Mouse (Mus musculus) left cerebral cortex, postnatal 10 days (tissue): ENCODE measurements at regions not wholly inside any gene's neighbourhood (a gene's known extent, or its start where the extent isn't known, plus 50 kb on each side); places are given as distances from the start of the nearest gene placed in this dataset.

Experiments
- DNase-seq, 2 experiments: peaks; one replicate each; pipeline ENCODE4 v3.0.0; 2021 to 2022; ENCODE audit warnings: low spot score in 2 of 2, mixed read lengths in 1 of 2; ENCODE audit errors: extremely low spot score in 1 of 2
- intact Hi-C: fragments of 180-260 bp; cut with DNase I; formaldehyde crosslinking; loops from one replicate; pipeline ENCODE4 v1.15.1; 2025

DNA sequence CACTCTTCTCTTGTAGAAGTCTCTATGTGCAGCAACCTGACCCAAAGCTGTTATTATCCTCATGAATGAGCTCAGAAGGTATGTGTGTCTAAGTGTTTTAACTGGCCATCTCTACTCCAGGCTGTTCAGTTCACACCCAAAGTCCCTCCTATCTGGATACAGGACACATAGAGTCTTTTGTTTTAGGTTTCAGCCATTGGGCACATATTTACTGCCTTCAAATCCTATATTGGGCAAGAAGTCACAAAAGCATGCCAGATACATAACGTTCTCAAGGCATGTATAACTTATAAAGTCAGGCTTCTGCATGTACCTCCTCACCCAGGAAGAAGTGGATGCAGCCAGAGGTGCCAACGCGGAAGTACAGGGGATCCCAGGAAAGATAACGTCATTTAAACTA lies 136.6 kb upstream of the Mmadhc start:
- intact Hi-C loops = no loop called here
- no peak for DNase-seq

GRCm38 (mm10) chr2:50425151-50425550 lies 128.6 kb upstream of the Mmadhc start:
- no peak for DNase-seq
- intact Hi-C loops = no loop called here

DNA sequence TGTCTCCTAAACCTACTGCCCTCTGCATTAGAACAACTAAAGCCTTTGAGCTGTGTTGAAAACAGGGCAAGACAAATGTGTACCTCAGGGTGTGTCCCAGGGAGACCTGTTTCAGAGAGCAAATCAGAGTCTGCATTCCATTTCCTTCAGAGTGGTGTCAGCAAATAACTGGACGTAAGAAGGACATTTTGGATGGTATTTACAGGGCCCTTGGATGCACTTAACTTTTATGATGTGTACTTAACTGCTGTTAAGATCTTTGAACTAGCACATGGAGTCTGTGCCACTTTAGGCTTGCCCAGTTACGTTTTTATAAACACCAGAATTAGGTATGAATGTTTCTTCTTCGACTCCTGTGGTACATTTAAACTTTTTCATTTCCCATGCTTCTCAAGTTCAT lies 123.0 kb upstream of the Mmadhc start:
- no peak for DNase-seq
- intact Hi-C loops = no loop called here

DNA sequence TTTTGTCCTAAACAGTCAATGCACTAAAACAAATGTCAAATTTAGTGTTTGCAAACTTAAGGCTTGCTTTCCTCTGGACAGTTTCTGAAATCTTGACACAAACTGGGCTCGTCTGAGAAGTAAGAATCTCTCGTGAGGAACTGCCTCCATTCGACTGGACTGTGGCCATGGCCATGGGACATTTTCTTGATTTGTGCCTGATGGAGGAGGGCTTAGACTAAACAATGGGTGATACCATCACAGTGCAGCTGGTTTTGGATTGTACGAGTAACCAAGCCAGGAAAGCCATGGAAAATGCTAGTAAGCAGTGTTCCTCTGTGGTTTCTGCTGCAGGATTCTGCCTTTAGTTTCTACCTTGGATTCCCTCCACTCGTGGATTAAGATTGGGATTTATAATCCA lies 121.0 kb upstream of the Mmadhc start:
- no peak for DNase-seq
- intact Hi-C loops = no loop called here

- no peak for DNase-seq
- intact Hi-C loops = no loop called here
These were observed 120.5 kb upstream of the Mmadhc start for GRCm38 (mm10) chr2:50417135-50417534.

GRCm38 (mm10) chr2:50416056-50416455 lies 119.5 kb upstream of the Mmadhc start:
- DNase-seq = no peak
- intact Hi-C loops = no loop called here

DNA sequence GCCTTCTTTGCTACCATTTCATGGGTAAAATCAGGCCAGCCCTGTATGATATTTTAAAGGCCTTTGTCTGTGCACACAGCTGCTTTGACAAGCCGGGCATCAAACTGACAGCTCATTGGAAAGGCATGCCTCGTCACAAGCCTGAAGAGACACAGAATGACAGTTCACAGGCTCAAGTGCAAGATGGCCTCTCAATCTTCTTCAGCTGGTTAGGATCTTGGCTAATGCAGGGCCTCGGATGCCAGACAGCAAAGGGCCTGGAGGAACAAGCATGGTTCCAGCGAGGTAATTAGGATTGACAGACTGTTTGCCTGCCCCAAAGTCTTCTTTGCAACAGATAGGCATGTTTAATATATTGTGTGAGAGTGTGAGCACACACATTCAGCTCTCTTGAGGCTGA lies 109.3 kb upstream of the Mmadhc start:
- intact Hi-C loops = no loop called here
- DNase-seq = no peak

DNA sequence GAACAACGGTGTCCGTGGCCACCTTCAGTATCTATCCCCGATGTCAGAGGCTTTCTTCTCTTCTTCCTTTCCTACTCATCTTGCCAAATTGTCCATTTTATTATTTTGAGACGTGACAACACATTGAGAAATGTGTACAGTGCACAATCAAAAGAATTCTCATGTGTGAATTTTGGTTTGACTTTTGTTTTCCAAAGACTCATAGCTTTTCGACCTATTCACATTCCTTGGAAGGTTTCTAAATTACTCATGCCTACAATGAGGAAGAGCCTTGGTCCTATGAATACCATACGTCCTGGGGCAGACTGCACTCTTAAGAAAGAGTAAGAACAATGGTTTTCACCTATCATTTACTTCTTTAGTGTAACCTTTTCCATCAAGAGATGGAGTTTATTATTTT lies 106.5 kb upstream of the Mmadhc start:
- intact Hi-C loops = no loop called here
- no peak for DNase-seq

DNA sequence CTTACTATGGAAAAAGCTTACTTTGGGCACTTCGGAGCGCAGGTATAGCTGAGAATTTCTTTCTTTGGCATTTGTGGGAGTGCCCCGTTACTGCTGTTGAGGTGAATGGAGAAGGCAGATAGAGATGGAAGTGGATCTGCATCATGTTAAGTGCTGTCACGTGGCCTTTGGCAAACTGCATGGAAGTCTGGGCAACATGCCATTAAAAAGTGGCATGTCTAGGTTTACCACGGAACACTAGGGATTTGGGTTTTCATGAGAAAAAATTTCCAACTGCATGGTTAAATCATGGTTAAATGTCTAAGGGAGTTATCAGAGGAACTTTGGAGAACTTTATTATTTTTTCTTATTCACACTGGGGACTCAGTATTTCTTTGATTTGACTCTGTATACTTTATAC lies 102.0 kb upstream of the Mmadhc start:
- intact Hi-C loops = no loop called here
- DNase-seq = no peak

DNA sequence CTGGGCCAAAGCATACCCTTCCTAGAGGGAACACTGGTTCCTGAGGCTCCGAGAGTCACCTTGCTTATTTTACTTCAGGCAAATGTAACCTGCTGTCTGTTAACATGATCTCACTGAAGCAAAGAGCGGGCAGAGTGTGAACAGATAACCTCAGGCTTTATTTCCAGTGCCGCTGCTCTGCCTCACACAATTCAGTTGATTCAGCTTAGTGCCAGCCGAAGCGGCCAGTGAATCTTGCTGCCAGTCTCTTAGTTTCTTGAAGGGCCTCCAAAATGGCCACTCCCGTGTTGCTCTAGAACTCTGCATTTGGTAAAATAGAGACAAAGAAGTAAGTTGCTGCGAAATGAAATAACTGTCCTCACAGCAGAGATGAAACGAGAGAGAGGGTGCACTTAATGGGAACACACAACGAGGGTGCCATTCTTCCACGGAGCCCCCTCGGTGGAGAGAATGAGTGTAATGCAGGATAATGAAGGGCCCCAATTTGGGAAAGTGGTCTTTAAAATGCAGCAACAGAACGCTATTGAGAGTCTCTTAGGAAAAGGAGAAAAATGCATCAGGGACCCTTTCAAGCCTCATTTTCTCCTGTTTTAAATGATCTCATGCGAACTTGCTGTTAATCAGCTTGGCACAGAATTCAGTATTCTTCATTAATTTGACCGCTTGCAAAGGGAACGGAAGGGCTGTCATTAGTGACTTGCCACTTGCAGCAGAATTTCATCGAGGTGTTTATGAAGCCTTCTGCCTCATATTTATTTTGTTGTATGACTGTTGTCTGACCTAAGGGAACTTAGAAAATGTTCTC lies 81.2 kb upstream of the Mmadhc start:
- intact Hi-C loops = no loop called here
- DNase-seq = no peak

- intact Hi-C loops = no loop called here
- peak in 1 of 2 experiments; percentile 23 for DNase-seq
These were observed 77.0 kb upstream of the Mmadhc start for GRCm38 (mm10) chr2:50373626-50374025.

- intact Hi-C loops = no loop called here
- no peak for DNase-seq
These were observed 76.4 kb upstream of the Mmadhc start for GRCm38 (mm10) chr2:50373006-50373405.

DNA sequence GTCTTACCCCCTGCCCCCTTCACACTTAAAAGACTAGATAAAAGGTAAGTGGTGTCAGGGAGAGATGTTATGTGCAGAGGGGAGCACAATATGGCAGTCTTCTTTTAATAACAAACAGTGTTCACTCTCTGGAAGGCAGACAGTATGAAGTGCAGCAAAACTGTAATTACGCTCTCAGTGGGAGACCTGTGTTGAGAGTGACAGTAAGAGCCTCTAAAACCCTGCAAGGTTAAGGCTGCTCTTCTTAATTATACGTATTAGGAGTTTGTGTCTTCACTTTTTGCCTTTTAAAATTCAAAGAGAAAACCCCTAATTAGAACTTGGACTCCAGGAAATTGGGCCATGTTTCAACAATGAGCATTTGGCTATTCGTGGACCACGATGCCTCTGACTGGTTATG lies 72.2 kb upstream of the Mmadhc start:
- intact Hi-C loops = no loop called here
- DNase-seq = no peak

DNA sequence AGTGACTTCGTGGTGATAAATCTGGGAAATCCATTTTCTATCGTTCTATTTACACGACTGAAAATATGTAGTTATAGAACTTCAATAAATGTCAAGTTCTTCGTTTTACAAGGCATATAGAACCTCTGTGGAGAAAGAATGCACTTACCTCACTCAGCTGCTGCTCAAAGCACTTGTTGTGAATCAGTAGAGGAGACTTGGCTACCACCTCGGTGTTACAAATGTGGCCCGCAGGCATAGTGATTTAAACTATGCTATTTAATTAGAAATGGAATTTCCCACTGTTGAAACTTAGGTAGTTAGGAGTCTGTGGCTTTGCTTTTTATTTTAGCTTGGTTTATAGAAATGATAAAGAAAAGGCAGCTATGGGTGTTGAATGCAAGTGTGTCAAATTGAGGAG lies 71.8 kb upstream of the Mmadhc start:
- DNase-seq = no peak
- intact Hi-C loops = no loop called here

- no peak for DNase-seq
- intact Hi-C loops = no loop called here
These were observed 68.6 kb upstream of the Mmadhc start for GRCm38 (mm10) chr2:50365221-50365620.

- intact Hi-C loops = no loop called here
- DNase-seq = no peak
These were observed 59.5 kb upstream of the Mmadhc start for GRCm38 (mm10) chr2:50356089-50356488.

DNA sequence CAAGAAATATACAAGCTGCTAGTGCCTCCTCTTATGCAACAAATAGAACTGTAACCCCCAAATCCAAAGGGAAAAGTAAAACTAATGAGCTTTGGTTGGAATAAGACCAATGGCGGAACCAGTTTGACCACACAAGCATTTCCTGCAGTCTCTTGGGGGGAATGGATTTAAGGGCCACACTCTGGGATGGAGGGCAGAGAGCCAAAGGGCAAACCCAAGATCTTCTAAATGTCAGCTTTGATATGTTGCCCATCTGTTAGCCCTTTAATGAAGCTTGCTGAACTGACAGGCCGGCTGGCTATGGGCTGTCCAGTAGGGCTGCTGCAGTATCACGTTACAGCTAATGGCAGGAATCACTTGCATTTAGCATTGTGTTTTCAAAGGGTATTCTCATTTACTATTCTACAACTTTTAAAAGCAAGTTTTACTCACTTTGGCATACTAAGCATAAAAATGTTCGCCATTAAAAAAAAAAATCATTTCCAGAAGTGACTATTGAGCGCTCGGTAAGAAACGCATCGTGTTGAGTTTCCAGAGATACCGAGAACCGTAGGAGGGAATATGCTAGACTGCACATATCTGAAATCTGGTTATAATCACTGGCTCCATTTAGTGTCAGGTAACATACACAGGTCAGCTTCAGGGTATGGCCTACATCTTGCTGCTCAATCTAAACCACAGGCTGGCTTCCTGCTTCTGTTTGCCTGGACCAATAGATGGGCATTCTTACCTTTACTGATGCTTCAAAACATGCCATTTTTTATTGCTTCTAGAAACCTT lies 51.1 kb upstream of the Mmadhc start:
- intact Hi-C loops = no loop called here
- DNase-seq = no peak
